Mouse (Mus musculus) neural tube, embryonic 11.5 days (tissue): ENCODE measurements around the gene Frat1. TPM values are rescaled to one million over a fixed set of nuclear protein-coding genes. Genes with fewer than 3 reads are reported as not detected.
"Not testable (repeated sequence)": the region's sequence is repeated elsewhere in the genome, so short reads cannot be mapped to it uniquely, and the experiment has no call there.

ENCODE experiments used
- ATAC-seq: fragments of 200-750 bp; cut with Nextera tagmentation; 2 replicates; pipeline ENCODE4 v1.8.0; 2017; ENCODE audit warnings: moderate number of reproducible peaks, mild to moderate bottlenecking, moderate TSS enrichment, moderate library complexity; ENCODE audit not compliant: insufficient read depth, low FRiP score, low TSS enrichment
- DNase-seq: peaks from one replicate; pipeline ENCODE4 v3.0.0-alpha.2; 2015; ENCODE audit warnings: low spot score
- H3K27ac ChIP-seq: fragments of 300-500 bp; sonication (generic); 2 replicates; pipeline ENCODE4 v1.5.1; 2014; ENCODE audit warnings: low read depth, mild to moderate bottlenecking, low read length
- H3K27me3 ChIP-seq: fragments of 300-500 bp; sonication (generic); 2 replicates; pipeline ENCODE4 v1.6.1; 2014; ENCODE audit warnings: mild to moderate bottlenecking, low read length, mixed read lengths; ENCODE audit not compliant: control insufficient read depth, insufficient read depth
- H3K36me3 ChIP-seq: fragments of 300-500 bp; sonication (generic); 2 replicates; pipeline ENCODE4 v1.6.1; 2014; ENCODE audit warnings: mild to moderate bottlenecking, low read length, moderate library complexity, mixed read lengths; ENCODE audit not compliant: control insufficient read depth, insufficient read depth
- H3K4me1 ChIP-seq: fragments of 300-500 bp; sonication (generic); 2 replicates; pipeline ENCODE4 v1.6.1; 2014; ENCODE audit warnings: low read length, mixed read lengths; ENCODE audit not compliant: control insufficient read depth, insufficient read depth
- H3K4me2 ChIP-seq: fragments of 300-500 bp; sonication (generic); 2 replicates; pipeline ENCODE4 v1.6.1; 2014; ENCODE audit warnings: low read depth, mild to moderate bottlenecking, moderate library complexity
- H3K4me3 ChIP-seq: fragments of 300-500 bp; sonication (generic); 2 replicates; pipeline ENCODE4 v1.5.1; 2014; ENCODE audit warnings: low read depth, low read length
- H3K9ac ChIP-seq: fragments of 300-500 bp; sonication (generic); 2 replicates; pipeline ENCODE4 v1.6.1; 2014; ENCODE audit warnings: mild to moderate bottlenecking, low read length
- H3K9me3 ChIP-seq: fragments of 300-500 bp; sonication (generic); 2 replicates; pipeline ENCODE4 v1.6.1; 2016; ENCODE audit warnings: low read length; ENCODE audit not compliant: control insufficient read depth
- WGBS: fragments of 180-500 bp; shearing (Covaris S2); extraction: QIAGEN DNeasy Blood & Tissue Kit; methylation state at CpG from one replicate; pipeline ENCODE4 v1.1.7; 2014; 5-methylcytosine and 5-hydroxymethylcytosine counted together
- polyA plus RNA-seq: library from polyadenylated mRNA; unstranded; fragments of >200 nt; fragmentation: Nextera tagmentation; extraction: Ambion mirVana; gene quantifications from 2 replicates; pipeline ENCODE4 v1.2.1, GENCODE M21; 2014

Gene Frat1
- polyA plus RNA-seq, 1 experiment from 2014 or later: 8.6 TPM

DNA sequence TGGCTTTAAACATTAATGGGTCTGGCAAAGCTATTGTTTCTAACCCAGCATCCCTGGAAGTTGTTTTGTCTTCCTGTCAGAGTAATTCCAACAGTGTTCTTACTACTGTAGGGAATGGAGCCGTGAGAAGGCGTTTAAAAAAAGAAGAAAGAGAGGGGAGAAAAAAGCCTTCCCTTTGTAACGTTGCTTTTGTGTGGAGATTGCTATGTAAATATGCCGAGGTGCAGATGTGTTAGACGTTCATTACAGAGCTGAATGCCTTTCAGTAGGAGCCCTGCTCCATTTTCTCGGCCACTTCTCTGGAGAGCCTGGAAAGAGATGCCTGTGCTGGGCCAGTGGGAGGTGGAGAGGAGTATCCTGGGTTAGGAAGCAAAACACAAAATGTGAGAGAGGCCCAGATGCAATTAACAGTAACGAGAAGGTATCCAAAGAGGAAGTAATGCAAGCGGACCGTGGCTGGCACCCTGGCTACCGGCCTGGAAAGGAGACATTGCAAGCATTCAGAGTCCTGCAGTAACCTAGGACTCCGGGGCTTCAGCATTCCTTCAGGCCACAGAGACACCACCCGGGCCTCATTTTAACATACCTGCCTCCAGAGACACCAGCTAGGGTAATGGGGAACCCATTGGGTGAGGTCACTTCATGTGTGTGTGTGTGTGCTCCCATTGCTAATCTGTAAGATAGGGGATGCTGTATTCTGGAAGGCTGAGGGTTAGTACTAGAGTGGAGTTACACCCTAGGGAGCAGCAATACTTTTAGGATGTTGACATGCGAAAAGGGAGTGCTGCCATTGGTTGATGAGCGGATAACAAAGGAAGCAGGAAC, 21.2 kb downstream of the Frat1 start:
- Histone ChIP-seq H3K27me3 (no peaks in the 10 kb centered on the region), H3K4me3 (no peak overlapping the region), H3K4me1 (peaks cover 13% of the 10 kb centered on the region), H3K9me3 (no peaks in the 10 kb centered on the region), H3K27ac (peak overlapping the region; percentile 65), H3K36me3 (no peaks in the 10 kb centered on the region), H3K4me2 (peak overlapping the region; percentile 17), H3K9ac (no peak overlapping the region)
- DNase-seq: peak; percentile 36
- WGBS: 14% methylated on average over 14 of the region's 14 CpGs
- no peak for ATAC-seq

DNA sequence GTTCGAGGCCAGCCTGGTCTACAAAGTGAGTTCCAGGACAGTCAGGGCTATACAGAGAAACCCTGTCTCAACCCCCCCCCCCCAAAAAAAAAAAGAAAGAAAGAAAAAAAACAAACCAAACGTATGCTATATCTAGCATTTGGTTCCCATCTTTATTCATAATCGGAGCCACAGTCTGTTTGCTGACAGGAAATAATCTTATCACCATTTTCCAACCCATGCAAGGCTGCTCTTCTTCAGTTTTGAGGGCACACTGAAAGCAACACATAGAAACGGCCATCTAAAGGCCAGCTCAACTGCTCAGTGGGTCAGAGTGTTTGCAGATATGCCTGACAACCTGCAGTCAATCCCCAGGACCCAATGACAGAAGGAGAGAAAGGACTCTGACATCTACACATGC, 22.7 kb downstream of the Frat1 start:
- H3K36me3 ChIP-seq: no peaks in the 10 kb centered on the region
- 80% methylated on average over 4 of the region's 4 CpGs for WGBS
- ATAC-seq: no peak
- H3K9me3 ChIP-seq: no peaks in the 10 kb centered on the region
- H3K27ac ChIP-seq: no peak overlapping the region
- no peak overlapping the region for H3K4me3 ChIP-seq
- H3K27me3 ChIP-seq: no peaks in the 10 kb centered on the region
- no peak overlapping the region for H3K9ac ChIP-seq
- H3K4me1 ChIP-seq: peaks cover 6% of the 10 kb centered on the region
- H3K4me2 ChIP-seq: no peak overlapping the region
- DNase-seq: no peak

DNA sequence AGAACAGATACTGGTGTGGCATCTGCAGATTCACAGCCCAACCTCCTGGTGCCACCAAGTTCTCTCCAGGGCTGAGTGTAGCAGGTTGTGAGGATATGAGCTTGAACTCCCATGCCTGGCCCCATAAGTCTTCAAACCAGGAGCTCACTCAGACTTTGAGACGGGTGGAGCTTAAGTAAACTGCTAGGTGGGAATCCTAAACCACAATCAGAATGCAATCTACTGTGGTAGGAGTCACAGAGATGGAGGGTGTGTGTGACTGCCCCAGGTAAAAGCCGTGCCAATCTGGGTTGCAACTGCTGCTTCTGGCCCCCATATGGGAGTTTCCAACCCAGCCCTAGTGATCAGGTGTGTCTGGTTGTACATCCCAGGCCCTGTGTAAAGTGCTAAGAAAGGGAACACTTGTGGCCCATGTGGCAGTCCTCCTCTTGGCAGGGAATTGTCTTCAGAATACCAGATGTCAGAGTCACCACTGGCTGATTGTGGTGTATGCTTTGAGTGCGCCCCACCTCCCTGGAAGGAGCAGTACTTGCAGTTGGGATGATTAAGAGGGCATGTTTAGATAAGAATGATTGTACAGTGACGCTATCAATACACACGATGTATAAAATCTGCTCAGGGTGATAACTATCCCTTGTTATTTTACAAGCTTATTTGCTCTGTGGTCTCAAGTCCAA, 27.5 kb downstream of the Frat1 start:
- WGBS: 88% methylated on average over 5 of the region's 5 CpGs
- H3K27ac ChIP-seq: no peak overlapping the region
- no peaks in the 10 kb centered on the region for H3K36me3 ChIP-seq
- no peak overlapping the region for H3K4me3 ChIP-seq
- H3K27me3 ChIP-seq: no peaks in the 10 kb centered on the region
- no peaks in the 10 kb centered on the region for H3K9me3 ChIP-seq
- ATAC-seq (no peak), DNase-seq (no peak)
- no peak overlapping the region for H3K4me2 ChIP-seq
- H3K4me1 ChIP-seq: no peaks in the 10 kb centered on the region
- H3K9ac ChIP-seq: no peak overlapping the region

DNA sequence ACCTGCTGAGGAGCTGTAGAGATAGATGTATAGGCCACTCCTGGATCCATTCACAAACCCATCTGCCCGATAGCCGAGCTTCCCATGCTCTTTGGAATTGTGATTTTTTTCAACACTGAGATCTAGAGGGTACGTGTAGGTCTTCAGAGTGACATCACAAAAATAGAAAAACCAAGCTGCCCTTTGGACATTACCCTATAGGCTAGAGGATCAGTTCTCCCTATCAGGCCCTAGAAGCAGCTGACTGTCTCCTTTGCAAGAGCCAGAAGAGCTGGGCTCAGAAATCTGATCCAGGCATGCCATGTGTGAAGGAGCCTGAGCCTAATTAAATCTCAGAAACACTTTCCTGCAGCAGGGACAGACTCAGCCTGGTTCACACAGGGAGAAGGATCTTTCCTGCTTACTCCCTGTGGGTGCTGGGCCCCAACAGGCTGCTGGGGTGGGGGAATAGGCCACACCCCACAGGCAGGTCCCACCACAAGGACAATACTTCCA, 28.1 kb downstream of the Frat1 start:
- Histone ChIP-seq H3K4me1 (no peaks in the 10 kb centered on the region), H3K27ac (no peak overlapping the region), H3K9me3 (no peaks in the 10 kb centered on the region), H3K9ac (no peak overlapping the region), H3K4me2 (no peak overlapping the region), H3K27me3 (no peaks in the 10 kb centered on the region), H3K4me3 (no peak overlapping the region), H3K36me3 (0 out of 2 replicates have a peak, but pooled peaks cover 2% of the 10 kb centered on the region)
- DNase-seq (no peak), ATAC-seq (no peak)
- 81% methylated on average over 3 of the region's 3 CpGs for WGBS

DNA sequence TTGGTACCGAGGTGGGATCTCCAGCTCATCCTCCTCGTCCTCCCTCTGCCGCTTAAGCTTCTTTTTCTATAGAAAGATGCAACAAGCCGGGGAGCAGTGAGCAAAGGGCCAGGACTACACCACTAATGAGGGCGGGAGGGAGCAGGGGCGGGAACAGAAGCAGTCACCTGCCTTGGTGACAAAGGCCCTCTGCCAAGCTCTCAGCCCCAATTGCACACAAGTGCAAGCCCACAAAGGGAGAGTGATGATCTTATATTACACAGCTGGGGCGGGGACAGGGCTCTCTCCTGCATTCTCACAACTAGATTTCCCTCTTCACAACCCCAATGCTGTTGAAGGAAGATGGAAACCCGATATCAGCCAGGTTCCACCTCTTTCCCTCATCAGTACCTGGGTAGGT, 36.9 kb downstream of the Frat1 start:
- peaks cover 8% of the 10 kb centered on the region for H3K36me3 ChIP-seq
- H3K4me2 ChIP-seq: no peak overlapping the region
- no peak overlapping the region for H3K4me3 ChIP-seq
- H3K27ac ChIP-seq: no peak overlapping the region
- no peaks in the 10 kb centered on the region for H3K9me3 ChIP-seq
- no peak overlapping the region for H3K9ac ChIP-seq
- no peaks in the 10 kb centered on the region for H3K27me3 ChIP-seq
- ATAC-seq (no peak), DNase-seq (no peak)
- WGBS: 85% methylated on average over 8 of the region's 8 CpGs
- no peaks in the 10 kb centered on the region for H3K4me1 ChIP-seq

DNA sequence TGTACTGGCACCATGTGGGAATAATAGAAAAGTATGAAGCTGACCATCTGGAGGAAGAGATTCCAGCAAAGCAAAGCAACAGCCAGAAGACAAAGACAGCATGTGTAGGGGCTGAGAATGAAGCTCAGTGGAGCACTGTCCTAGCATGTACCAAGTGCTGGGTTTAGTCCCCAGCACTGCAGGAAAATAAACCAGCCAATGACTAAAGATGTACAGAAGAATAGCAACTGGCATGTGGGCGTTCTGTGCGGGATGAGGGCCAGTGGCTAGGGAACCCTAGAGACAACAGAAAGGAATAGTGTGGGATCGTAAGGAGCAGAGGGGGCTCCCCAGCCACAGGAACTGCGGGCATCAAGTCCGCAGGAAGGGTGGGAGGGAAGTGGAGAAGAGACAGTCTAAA, 39.5 kb downstream of the Frat1 start:
- H3K27ac ChIP-seq: no peak overlapping the region
- no peak overlapping the region for H3K4me3 ChIP-seq
- ATAC-seq (no peak), DNase-seq (no peak)
- no peaks in the 10 kb centered on the region for H3K4me1 ChIP-seq
- no peaks in the 10 kb centered on the region for H3K9me3 ChIP-seq
- H3K27me3 ChIP-seq: no peaks in the 10 kb centered on the region
- WGBS: 96% methylated on average over 5 of the region's 5 CpGs
- H3K4me2 ChIP-seq: no peak overlapping the region
- H3K9ac ChIP-seq: no peak overlapping the region
- peaks cover 13% of the 10 kb centered on the region for H3K36me3 ChIP-seq

DNA sequence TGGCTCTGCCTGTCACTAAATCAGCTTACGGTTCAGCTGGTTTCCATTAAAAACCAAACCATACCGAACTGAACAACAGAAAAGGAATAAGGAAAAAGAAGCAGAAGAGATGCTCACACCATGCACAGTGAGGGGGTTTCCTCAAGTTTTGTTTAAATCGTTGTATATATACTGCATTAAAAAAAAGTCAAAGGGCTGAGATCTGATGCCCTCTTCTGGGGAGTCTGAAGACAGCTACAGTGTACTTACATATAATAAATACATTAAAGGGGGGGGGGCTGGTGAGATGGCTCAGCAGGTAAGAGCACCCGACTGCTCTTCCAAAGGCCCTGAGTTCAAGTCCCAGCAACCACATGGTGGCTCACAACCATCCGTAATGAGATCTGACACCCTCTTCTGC, 40.2 kb downstream of the Frat1 start:
- not testable (repeated sequence) for H3K9ac ChIP-seq, H3K27me3 ChIP-seq, H3K4me2 ChIP-seq, H3K9me3 ChIP-seq, H3K4me1 ChIP-seq, H3K27ac ChIP-seq, ATAC-seq, H3K4me3 ChIP-seq, DNase-seq
- H3K36me3 ChIP-seq: peaks cover 16% of the 10 kb centered on the region
- 88% methylated on average over 5 of the region's 5 CpGs for WGBS

DNA sequence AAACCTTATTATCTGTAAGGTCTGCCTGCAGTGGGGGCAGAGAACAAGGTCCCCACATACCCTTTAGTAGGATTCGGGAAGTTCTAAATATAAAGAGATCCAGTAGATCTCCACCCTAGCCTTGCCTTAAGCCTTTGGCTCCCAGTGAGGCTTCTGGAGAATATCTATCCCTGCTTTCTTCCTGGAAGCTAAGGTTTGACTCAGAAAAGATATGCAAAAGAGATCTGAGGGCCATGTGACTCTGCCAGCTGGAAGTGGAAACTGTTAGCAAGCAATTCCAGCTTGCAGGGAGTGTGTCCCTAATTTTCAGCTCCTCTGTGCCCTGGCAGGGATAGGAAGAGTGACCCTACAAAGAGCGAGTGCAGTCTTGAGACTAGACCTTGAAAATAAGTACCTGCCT, 42.5 kb downstream of the Frat1 start:
- Histone ChIP-seq H3K27ac (no peak overlapping the region), H3K4me3 (no peak overlapping the region), H3K27me3 (no peaks in the 10 kb centered on the region), H3K36me3 (peaks cover 13% of the 10 kb centered on the region), H3K9ac (no peak overlapping the region), H3K4me1 (no peaks in the 10 kb centered on the region), H3K9me3 (no peaks in the 10 kb centered on the region), H3K4me2 (no peak overlapping the region)
- DNase-seq (no peak), ATAC-seq (no peak)
- 95% methylated on average over 2 of the region's 2 CpGs for WGBS

DNA sequence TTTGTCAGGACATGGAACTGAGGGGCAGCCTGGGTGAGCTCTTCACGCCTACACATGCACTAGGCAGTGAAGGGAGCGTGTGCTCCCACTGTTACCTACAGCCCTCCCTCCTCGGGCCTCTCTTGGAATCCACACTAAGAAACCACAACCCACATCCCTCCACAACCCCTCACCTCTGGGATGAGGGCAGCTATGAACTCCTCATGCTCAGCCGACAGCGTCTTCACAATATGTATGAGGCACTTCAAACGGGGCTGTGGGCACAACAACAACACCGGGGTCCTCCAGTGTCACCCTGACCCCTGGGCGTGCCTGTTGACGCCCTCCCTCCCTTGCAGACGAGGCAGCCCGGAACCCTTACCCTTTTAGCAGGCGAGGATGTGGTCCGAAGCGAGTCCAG, 44.6 kb downstream of the Frat1 start:
- Histone ChIP-seq H3K9me3 (no peaks in the 10 kb centered on the region), H3K36me3 (peaks cover 16% of the 10 kb centered on the region), H3K4me3 (no peak overlapping the region), H3K27me3 (no peaks in the 10 kb centered on the region), H3K27ac (no peak overlapping the region), H3K9ac (no peak overlapping the region), H3K4me1 (no peaks in the 10 kb centered on the region), H3K4me2 (no peak overlapping the region)
- ATAC-seq: no peak
- 91% methylated on average over 14 of the region's 14 CpGs for WGBS
- DNase-seq: no peak
